Mouse (Mus musculus) gastrocnemius, adult 2 months (tissue): ENCODE results near the gene Rapgefl1. TPM values are rescaled to one million over a fixed set of nuclear protein-coding genes. Genes with fewer than 3 reads are reported as not detected.

Experiments
- DNase-seq: peaks from one replicate; pipeline ENCODE4 v3.0.0; 2022
- H3K27ac ChIP-seq: fragments of 200-600 bp; 2 replicates; pipeline ENCODE4 v1.8.1; 2022; ENCODE audit warnings: mild to moderate bottlenecking
- H3K4me3 ChIP-seq: fragments of 200-600 bp; 2 replicates; pipeline ENCODE4 v1.8.1; 2022; ENCODE audit warnings: mild to moderate bottlenecking, moderate library complexity
- CTCF ChIP-seq: fragments of 200-600 bp; IDR thresholded peaks from 2 replicates; pipeline ENCODE4 v1.8.1; 2022; ENCODE audit warnings: antibody characterized with exemption, mild to moderate bottlenecking, moderate library complexity
- intact Hi-C: fragments of 180-260 bp; cut with DNase I; formaldehyde crosslinking; loops from one replicate; pipeline ENCODE4 v1.15.1; 2025
- total RNA-seq, 2 experiments: library from RNA; stranded (reverse); gene quantifications; 2 replicates each; pipeline ENCODE4 v1.2.3; 2021

The Rapgefl1 gene
- total RNA-seq, 2 experiments from 2014 or later = 0.22 to 0.26 TPM

- TF ChIP-seq CTCF = peak; percentile 84
- H3K4me3 ChIP-seq = no peak overlapping the region
- peak overlapping the region; percentile 79 for H3K27ac ChIP-seq
- intact Hi-C loops = loop anchor here (2.0 kb wide), 2 partner anchors 40 to 128 kb away; partner anchors contain the start of gene Csf3
- peak; percentile 43 for DNase-seq
Observed at GRCm38 (mm10) chr11:98829091-98829775, 7.4 kb upstream of the Rapgefl1 start.

GRCm38 (mm10) chr11:98829875-98830274 is 6.7 kb upstream of the Rapgefl1 start:
- Histone ChIP-seq H3K4me3 (no peak overlapping the region), H3K27ac (peak overlapping the region; percentile 79)
- intact Hi-C loops = loop anchor here (2.0 kb wide), 2 partner anchors 41 to 129 kb away; partner anchors contain the start of gene Csf3
- peak; percentile 28 for DNase-seq
- no peak for TF ChIP-seq CTCF

GRCm38 (mm10) chr11:98835296-98835695 is 1.3 kb upstream of the Rapgefl1 start:
- TF ChIP-seq CTCF = no peak
- H3K27ac ChIP-seq = no peak overlapping the region
- no peak for DNase-seq
- H3K4me3 ChIP-seq = no peak overlapping the region
- intact Hi-C loops = no loop called here

GRCm38 (mm10) chr11:98835725-98836124 is 860 bp upstream of the Rapgefl1 start:
- no peak for DNase-seq
- Histone ChIP-seq H3K27ac (no peak overlapping the region), H3K4me3 (no peak overlapping the region)
- intact Hi-C loops = no loop called here
- TF ChIP-seq CTCF = no peak

GRCm38 (mm10) chr11:98836128-98836527 is 457 bp upstream of the Rapgefl1 start:
- intact Hi-C loops = no loop called here
- Histone ChIP-seq H3K27ac (no peak overlapping the region), H3K4me3 (peak overlapping the region; percentile 91)
- no peak for TF ChIP-seq CTCF
- DNase-seq = no peak

- DNase-seq = peak; percentile 32
- no peak for TF ChIP-seq CTCF
- H3K4me3 ChIP-seq = peak overlapping the region; percentile 91
- intact Hi-C loops = no loop called here
- H3K27ac ChIP-seq = peak overlapping the region; percentile 75; the same call in 1 of the 2 replicates
Observed at GRCm38 (mm10) chr11:98837231-98837704, 683 bp downstream of the Rapgefl1 start.

GRCm38 (mm10) chr11:98837917-98838316 is 1.3 kb downstream of the Rapgefl1 start:
- H3K27ac ChIP-seq = no peak overlapping the region
- no peak for TF ChIP-seq CTCF
- no peak overlapping the region for H3K4me3 ChIP-seq
- intact Hi-C loops = no loop called here
- DNase-seq = no peak

GRCm38 (mm10) chr11:98838512-98838911 is 1.9 kb downstream of the Rapgefl1 start:
- TF ChIP-seq CTCF = no peak
- intact Hi-C loops = no loop called here

GRCm38 (mm10) chr11:98839402-98839801 is 2.8 kb downstream of the Rapgefl1 start:
- intact Hi-C loops = no loop called here
- TF ChIP-seq CTCF = no peak
- peak; percentile 27 for DNase-seq
- H3K27ac ChIP-seq = no peak overlapping the region
- no peak overlapping the region for H3K4me3 ChIP-seq

More at GRCm38 (mm10) chr11:98838512-98838911, 1.9 kb downstream of the Rapgefl1 start:
- no peak for DNase-seq
- Histone ChIP-seq H3K27ac (no peak overlapping the region), H3K4me3 (no peak overlapping the region)

GRCm38 (mm10) chr11:98839897-98840296 is 3.3 kb downstream of the Rapgefl1 start:
- Histone ChIP-seq H3K4me3 (no peak overlapping the region), H3K27ac (no peak overlapping the region)
- no peak for TF ChIP-seq CTCF
- intact Hi-C loops = no loop called here
- DNase-seq = no peak

GRCm38 (mm10) chr11:98846016-98846415 is 9.4 kb downstream of the Rapgefl1 start:
- DNase-seq = no peak
- intact Hi-C loops = no loop called here
- H3K27ac ChIP-seq = no peak overlapping the region
- no peak for TF ChIP-seq CTCF
- no peak overlapping the region for H3K4me3 ChIP-seq

GRCm38 (mm10) chr11:98846865-98847604 is 10.4 kb downstream of the Rapgefl1 start:
- no peak for DNase-seq
- intact Hi-C loops = no loop called here
- no peak overlapping the region for H3K4me3 ChIP-seq
- H3K27ac ChIP-seq = no peak overlapping the region
- TF ChIP-seq CTCF = no peak
